Mouse (Mus musculus): ENCODE data around the gene Chp1. TPM values are rescaled to one million over a fixed set of nuclear protein-coding genes. Genes with fewer than 3 reads are reported as not detected.

Gene Chp1
- total RNA-seq (2023), result 216 and 286 TPM in 2 replicates

GRCm38 (mm10) chr2:119547522-119548370, at the start of gene Chp1, which contains the start of gene Exd1:
TSS of gene Chp1 (plus strand) at chr2:119547697.
TSS of gene Exd1 (minus strand) at chr2:119547627.

GRCm38 (mm10) chr2:119618199-119618982, 70.9 kb downstream of the Chp1 start, which contains the start of the genes Nusap1 and Oip5:
TSS of gene Nusap1 (plus strand) at chr2:119618298.
TSS of gene Oip5 (minus strand) at chr2:119618469.

Other genes with a start within 250 kb of the Chp1 start
- gene Dll4, start 221.9 kb upstream of the Chp1 start, total RNA-seq (2023), result 0.48 and 1.4 TPM in 2 replicates
- gene Chac1, start 196.5 kb upstream of the Chp1 start, total RNA-seq (2023), result 6.4 and 7.9 TPM in 2 replicates
- gene Ino80, start 70.0 kb upstream of the Chp1 start, total RNA-seq (2023), result 15.6 and 20.9 TPM in 2 replicates
- gene Exd1, start 70 bp upstream of the Chp1 start, total RNA-seq (2023), result 0.38 and 0.64 TPM in 2 replicates
- gene Nusap1, start 70.6 kb downstream of the Chp1 start, total RNA-seq (2023), result 26.3 and 30.9 TPM in 2 replicates
- 4.9 and 5.5 TPM in 2 replicates for gene Oip5, start 70.8 kb downstream of the Chp1 start, total RNA-seq (2023)
- gene Ndufaf1, start 115.1 kb downstream of the Chp1 start, total RNA-seq (2023), result 7.2 and 8.2 TPM in 2 replicates
- 39.4 and 56.0 TPM in 2 replicates for gene Rtf1, start 127.4 kb downstream of the Chp1 start, total RNA-seq (2023)
- 0.35 TPM in 1 of 2 replicates, not detected in the other for gene Itpka, start 194.6 kb downstream of the Chp1 start, total RNA-seq (2023)
- gene Ltk, start 212.7 kb downstream of the Chp1 start, total RNA-seq (2023), result 0.39 TPM in 1 of 2 replicates, not detected in the other
- gene Rpap1, start 239.8 kb downstream of the Chp1 start, total RNA-seq (2023), result 7.1 and 7.9 TPM in 2 replicates